Mouse (Mus musculus): ENCODE measurements around the gene Olfr1360.

The Olfr1360 gene

GRCm38 (mm10) chr13:21663286-21663685 lies 13.9 kb downstream of the Olfr1360 start, which contains the start of gene Olfr1361:
Olfr1361 (minus strand) TSS chr13:21663386.
- no peak for DNase-seq (ENCODE audit: low read depth, low spot score)

- no peak for DNase-seq (ENCODE audit: low read depth, low spot score)
These were observed 34.8 kb downstream of the Olfr1360 start, which contains the start of gene Olfr11 for GRCm38 (mm10) chr13:21642418-21642817. Olfr11 (minus strand) TSS chr13:21642518.
